Mouse (Mus musculus): Measurements from ENCODE around the gene Hepacam.

GRCm38 (mm10) chr9:37421239-37421638 is 54.1 kb downstream of the Hepacam start:
- no peak for TF ChIP-seq MAFK (IDR thresholded peaks at IDR 0.05; ENCODE audit: insufficient read depth, low read depth, low read length)
- TF ChIP-seq CHD2 (IDR thresholded peaks at IDR 0.05; ENCODE audit: low read depth, low read length): no peak
